Mouse (Mus musculus) gastrocnemius, adult 8-10 months (tissue): ENCODE measurements around the gene Sh2d1b1. TPM values are rescaled to one million over a fixed set of nuclear protein-coding genes. Genes with fewer than 3 reads are reported as not detected.

Experiments
- DNase-seq, 2 experiments: peaks; one replicate each; pipeline ENCODE4 v3.0.0; 2022; ENCODE audit warnings: low spot score in 2 of 2
- total RNA-seq, 4 experiments: library from RNA; stranded (reverse); gene quantifications; 2 replicates each; pipeline ENCODE4 v1.2.4; 2022

The Sh2d1b1 gene
- total RNA-seq, 4 experiments from 2014 or later = not detected

DNA sequence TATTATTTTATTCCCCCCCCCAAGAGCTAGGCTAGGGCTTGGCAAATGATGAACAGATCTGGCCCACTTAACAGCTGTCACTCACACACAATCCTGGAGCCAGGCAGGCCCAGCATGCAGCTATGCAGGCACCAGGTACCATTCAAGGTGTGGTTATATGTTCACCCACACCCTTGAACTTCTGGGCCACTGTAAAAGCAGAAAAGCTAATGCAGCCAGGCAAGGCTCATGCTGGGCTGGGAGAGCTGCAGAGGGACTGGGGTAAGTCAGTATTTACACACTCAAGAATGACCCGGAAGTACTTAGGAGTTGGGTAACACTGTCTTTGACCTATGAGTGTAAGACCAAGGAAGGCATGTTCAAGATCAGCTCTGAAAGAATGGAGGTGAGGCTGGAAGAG lies 47.2 kb downstream of the Sh2d1b1 start:
- no peak for DNase-seq

DNA sequence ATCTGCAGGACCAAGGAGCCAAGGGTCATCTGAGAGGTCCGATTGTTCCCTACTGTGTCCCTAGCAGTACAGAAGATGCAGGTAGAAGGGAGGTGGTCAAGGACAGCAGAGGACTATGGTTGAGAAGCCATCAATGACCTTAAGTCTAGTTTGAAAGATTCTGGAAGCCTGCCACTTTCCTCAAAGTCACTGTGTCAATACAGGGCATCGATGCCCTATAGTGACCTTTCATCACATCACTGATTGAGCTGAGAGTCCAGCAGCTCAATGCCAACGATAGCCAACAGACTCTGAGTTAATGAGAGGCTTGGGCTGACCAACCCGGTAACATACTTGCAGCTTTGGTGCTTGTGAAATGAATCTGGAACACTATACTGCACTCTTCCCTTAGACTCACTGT lies 48.2 kb downstream of the Sh2d1b1 start:
- no peak for DNase-seq

- no peak for DNase-seq
Observed at GRCm38 (mm10) chr1:170331926-170332325, 54.8 kb downstream of the Sh2d1b1 start.

- DNase-seq = no peak
Observed at GRCm38 (mm10) chr1:170332775-170333174, 55.7 kb downstream of the Sh2d1b1 start.

Other genes starting within 250 kb of the Sh2d1b1 start
- gene Ddr2, start 166.6 kb upstream of the Sh2d1b1 start, total RNA-seq = 10 to 100 TPM; 10.7 to 20.9 (median 16.8) TPM
- 10 to 100 TPM; 41.6 to 64.9 (median 48.9) TPM for gene Uap1, start 102.4 kb upstream of the Sh2d1b1 start, total RNA-seq
- gene Uhmk1, start 61.9 kb upstream of the Sh2d1b1 start, total RNA-seq = 10 to 100 TPM; 11.8 to 19.2 (median 13.3) TPM
- not detected for gene Sh2d1b2, start 44.6 kb upstream of the Sh2d1b1 start, total RNA-seq
- under 1 TPM; 0.15 to 0.68 (median 0.39) TPM for gene Gm7694, start 29.0 kb downstream of the Sh2d1b1 start, total RNA-seq
- gene Spata46, start 31.5 kb downstream of the Sh2d1b1 start, total RNA-seq = not detected